Mouse (Mus musculus) midbrain, embryonic 11.5 days (tissue): ENCODE results near the gene Hoxc12. TPM values are rescaled to one million over a fixed set of nuclear protein-coding genes. Genes with fewer than 3 reads are reported as not detected.

Experiments used
- ATAC-seq: fragments of 200-750 bp; cut with Nextera tagmentation; 2 replicates; pipeline ENCODE4 v1.8.0; 2017; ENCODE audit warnings: moderate TSS enrichment, moderate library complexity; ENCODE audit not compliant: low FRiP score
- DNase-seq: peaks from one replicate; pipeline ENCODE4 v3.0.0; 2015; ENCODE audit warnings: low spot score; ENCODE audit errors: missing footprints
- H3K27ac ChIP-seq: fragments of 300-500 bp; sonication (generic); 2 replicates; pipeline ENCODE4 v1.5.1; 2014; ENCODE audit warnings: low read depth, low read length
- H3K27me3 ChIP-seq: fragments of 300-500 bp; sonication (generic); 2 replicates; pipeline ENCODE4 v1.6.1; 2014; ENCODE audit warnings: mild to moderate bottlenecking, low read length, moderate library complexity, mixed read lengths; ENCODE audit not compliant: control insufficient read depth, insufficient read depth
- H3K36me3 ChIP-seq: fragments of 300-500 bp; sonication (generic); 2 replicates; pipeline ENCODE4 v1.6.1; 2014; ENCODE audit warnings: mild to moderate bottlenecking, low read length, moderate library complexity, mixed read lengths; ENCODE audit not compliant: control insufficient read depth, insufficient read depth
- H3K4me1 ChIP-seq: fragments of 300-500 bp; sonication (generic); 2 replicates; pipeline ENCODE4 v1.6.1; 2014; ENCODE audit warnings: low read length; ENCODE audit not compliant: control insufficient read depth, insufficient read depth
- H3K4me2 ChIP-seq: fragments of 300-500 bp; sonication (generic); 2 replicates; pipeline ENCODE4 v1.6.1; 2014; ENCODE audit warnings: mild to moderate bottlenecking, moderate library complexity
- H3K4me3 ChIP-seq: fragments of 300-500 bp; sonication (generic); 2 replicates; pipeline ENCODE4 v1.5.1; 2014; ENCODE audit warnings: low read depth, low read length
- H3K9ac ChIP-seq: fragments of 300-500 bp; sonication (generic); 2 replicates; pipeline ENCODE4 v1.6.1; 2014; ENCODE audit warnings: low read length
- H3K9me3 ChIP-seq: fragments of 300-500 bp; sonication (generic); 2 replicates; pipeline ENCODE4 v1.6.1; 2016; ENCODE audit warnings: low read length; ENCODE audit not compliant: control insufficient read depth
- WGBS: fragments of 180-500 bp; shearing (Covaris S2); extraction: QIAGEN DNeasy Blood & Tissue Kit; methylation state at CpG from one replicate; pipeline ENCODE4 v1.1.7; 2014; 5-methylcytosine and 5-hydroxymethylcytosine counted together
- polyA plus RNA-seq: library from polyadenylated mRNA; unstranded; fragments of >200 nt; fragmentation: Nextera tagmentation; extraction: Ambion mirVana; gene quantifications from 2 replicates; pipeline ENCODE4 v1.2.1, GENCODE M21; 2014

Hoxc12 gene
- polyA plus RNA-seq, 1 experiment from 2014 or later, result not detected

GRCm38 (mm10) chr15:102918611-102919265 lies 17.8 kb upstream of the Hoxc12 start:
- DNase-seq, result peak; percentile 92
- Histone ChIP-seq H3K27me3 (peaks cover 95% of the 10 kb centered on the region), H3K4me1 (peaks cover 2% of the 10 kb centered on the region; the same call in 1 of the 2 replicates), H3K27ac (no peak overlapping the region), H3K4me3 (no peak overlapping the region), H3K9ac (no peak overlapping the region), H3K9me3 (no peaks in the 10 kb centered on the region), H3K4me2 (no peak overlapping the region), H3K36me3 (no peaks in the 10 kb centered on the region)
- WGBS, result 2% methylated on average over 7 of the region's 7 CpGs
- ATAC-seq, result no peak

- Histone ChIP-seq H3K27me3 (peaks cover 98% of the 10 kb centered on the region), H3K4me3 (no peak overlapping the region), H3K4me2 (no peak overlapping the region), H3K4me1 (peaks cover 2% of the 10 kb centered on the region; the same call in 1 of the 2 replicates), H3K9ac (no peak overlapping the region), H3K27ac (no peak overlapping the region), H3K9me3 (no peaks in the 10 kb centered on the region), H3K36me3 (no peaks in the 10 kb centered on the region)
- ATAC-seq, result no peak
- WGBS, result 4% methylated on average over 12 of the region's 12 CpGs
- DNase-seq, result peak; percentile 90
Measured at GRCm38 (mm10) chr15:102919336-102920180, 17.0 kb upstream of the Hoxc12 start.

GRCm38 (mm10) chr15:102920619-102921018 lies 15.9 kb upstream of the Hoxc12 start:
- WGBS, result under 1% methylated on average over 19 of the region's 20 CpGs

GRCm38 (mm10) chr15:102921053-102922011 lies 15.2 kb upstream of the Hoxc12 start, which contains the start of gene Hoxc13:
Gene Hoxc13 (plus strand): TSS chr15:102921103.
- no peaks in the 10 kb centered on the region for H3K9me3 ChIP-seq
- no peak within 1 kb of the TSS for H3K9ac ChIP-seq
- H3K4me1 ChIP-seq, result peaks cover 2% of the 10 kb centered on the region; the same call in 1 of the 2 replicates
- no peak within 1 kb of the TSS for H3K27ac ChIP-seq
- ATAC-seq (peak; percentile 59), DNase-seq (peak; percentile 95)
- H3K36me3 ChIP-seq, result no peaks in the 10 kb centered on the region
- H3K27me3 ChIP-seq, result peaks cover 98% of the 10 kb centered on the region
- under 1% methylated on average over 50 of the region's 88 CpGs for WGBS
- H3K4me3 ChIP-seq, result peak within 1 kb of the TSS; percentile 17; the same call in 1 of the 2 replicates
- H3K4me2 ChIP-seq, result peak within 1 kb of the TSS; percentile 25; the same call in 1 of the 2 replicates

More at GRCm38 (mm10) chr15:102920619-102921018, 15.9 kb upstream of the Hoxc12 start:
- Histone ChIP-seq H3K27ac (no peak overlapping the region), H3K27me3 (peaks cover 98% of the 10 kb centered on the region), H3K9me3 (no peaks in the 10 kb centered on the region), H3K4me2 (peak overlapping the region; percentile 25; the same call in 1 of the 2 replicates), H3K4me1 (peaks cover 2% of the 10 kb centered on the region; the same call in 1 of the 2 replicates), H3K36me3 (no peaks in the 10 kb centered on the region), H3K4me3 (0 out of 2 replicates have a peak overlapping the region, but pooled peaks have one; percentile 17), H3K9ac (no peak overlapping the region)
- peak; percentile 97 for DNase-seq
- ATAC-seq, result peak; percentile 93

GRCm38 (mm10) chr15:102922012-102922362 lies 14.6 kb upstream of the Hoxc12 start:
- Histone ChIP-seq H3K27ac (no peak overlapping the region), H3K4me2 (no peak overlapping the region), H3K4me1 (peaks cover 2% of the 10 kb centered on the region; the same call in 1 of the 2 replicates), H3K4me3 (no peak overlapping the region), H3K9ac (no peak overlapping the region), H3K27me3 (peaks cover 98% of the 10 kb centered on the region), H3K36me3 (no peaks in the 10 kb centered on the region), H3K9me3 (no peaks in the 10 kb centered on the region)
- ATAC-seq (no peak), DNase-seq (peak; percentile 95)
- under 1% methylated on average over 24 of the region's 24 CpGs for WGBS

- Histone ChIP-seq H3K27me3 (peaks cover 98% of the 10 kb centered on the region), H3K4me3 (no peak overlapping the region), H3K4me1 (peaks cover 2% of the 10 kb centered on the region; the same call in 1 of the 2 replicates), H3K4me2 (no peak overlapping the region), H3K27ac (no peak overlapping the region), H3K9me3 (no peaks in the 10 kb centered on the region), H3K36me3 (no peaks in the 10 kb centered on the region), H3K9ac (no peak overlapping the region)
- 12% methylated on average over 6 of the region's 6 CpGs for WGBS
- ATAC-seq (no peak), DNase-seq (peak; percentile 91)
Measured at GRCm38 (mm10) chr15:102922636-102923500, 13.7 kb upstream of the Hoxc12 start.

- WGBS, result 1% methylated on average over 40 of the region's 40 CpGs
- Histone ChIP-seq H3K4me1 (no peaks in the 10 kb centered on the region), H3K27me3 (peaks cover 98% of the 10 kb centered on the region), H3K36me3 (no peaks in the 10 kb centered on the region), H3K27ac (no peak overlapping the region), H3K9ac (no peak overlapping the region), H3K4me3 (no peak overlapping the region), H3K9me3 (no peaks in the 10 kb centered on the region), H3K4me2 (no peak overlapping the region)
- ATAC-seq (no peak), DNase-seq (no peak)
Measured at GRCm38 (mm10) chr15:102927032-102927645, 9.4 kb upstream of the Hoxc12 start.
